Mouse (Mus musculus) megakaryocyte, embryonic 14.5 days (primary cell): ENCODE measurements around the gene Mff.

Experiments used
- FLI1 ChIP-seq: IDR thresholded peaks from 2 replicates; pipeline ENCODE4 v1.6.1; 2012; ENCODE audit warnings: low read length, inconsistent platforms, mixed read lengths
- GATA1 ChIP-seq: IDR thresholded peaks from 3 replicates; pipeline ENCODE4 v1.6.1; 2012; ENCODE audit warnings: mixed read lengths, low read length, inconsistent platforms, borderline replicate concordance

DNA sequence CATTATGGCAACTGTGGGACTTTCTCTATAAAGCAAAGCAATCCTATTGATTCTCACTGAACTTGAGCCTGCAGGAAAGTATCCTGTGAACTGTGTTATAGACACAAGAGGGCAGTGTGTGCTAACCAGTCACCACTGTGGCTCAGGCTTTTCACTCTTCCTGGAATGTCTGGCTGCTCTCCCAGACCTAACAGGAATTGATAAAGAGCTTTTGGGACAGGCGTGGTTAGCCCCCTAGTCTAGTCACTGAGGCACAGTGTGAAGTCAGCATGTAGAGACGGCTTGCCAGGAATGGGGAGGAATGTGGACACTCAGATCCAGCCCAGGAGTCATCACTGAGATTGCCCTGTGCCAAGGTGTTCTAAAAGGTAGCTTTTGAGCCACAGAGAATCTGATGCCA lies 62.7 kb downstream of the Mff start:
- TF ChIP-seq GATA1 (no peak), FLI1 (no peak)
